In the genomic region with DNA sequence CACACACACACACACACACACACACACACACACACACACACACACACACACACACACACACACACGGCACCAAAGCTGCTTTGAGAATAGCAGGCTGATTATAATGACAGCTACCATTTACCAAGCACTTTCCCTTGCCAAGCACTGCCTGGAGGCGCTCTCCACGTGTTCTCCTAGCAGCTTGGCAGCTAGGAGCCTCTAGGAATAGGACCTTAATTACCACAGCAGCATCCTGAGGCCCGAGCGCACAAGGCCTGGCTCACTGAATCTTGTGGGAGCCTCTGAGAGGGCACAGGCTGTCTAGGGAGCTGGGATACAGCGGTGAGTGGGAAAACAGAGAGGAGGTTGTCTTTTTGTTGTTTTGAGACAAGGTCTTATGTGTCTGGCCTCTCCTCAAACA, we compare ENCODE assay signal across 11 mouse cellular contexts. TPM values are rescaled to one million over a fixed set of nuclear protein-coding genes. Genes with fewer than 3 reads are reported as not detected.
DNase-seq lines count a peak whose midpoint lies in the region; ATAC-seq and TF ChIP-seq lines count a peak whose summit lies in the region.
"Had no signal": no experiment of that assay in that cellular context is flagged by ENCODE, and none has a peak within 500 bp of the region (broad histone marks: within the 10 kb centered on the region; RNA-seq: fewer than 3 reads in every experiment).

No protein-coding gene starts in this region.

- TF ChIP-seq EP300 in ES-Bruce4 (IDR thresholded peaks at IDR 0.05; ENCODE audit: insufficient read depth, low read depth, low read length), result no peak

- H3K4me1 ChIP-seq in hindbrain, embryonic 12.5 days, result 0 out of 2 replicates have a peak, but pooled peaks cover 2% of the 10 kb centered on the region
- no peaks in the 10 kb centered on the region for H3K4me1 ChIP-seq in hindbrain, embryonic 11.5 days (replicated peaks; ENCODE audit: control insufficient read depth, insufficient read depth, low read length)
- H3K4me1 ChIP-seq in ES-Bruce4 (ENCODE audit: control insufficient read depth, insufficient read depth, low read length), result peaks cover 14% of the 10 kb centered on the region
- no peaks in the 10 kb centered on the region for H3K4me1 ChIP-seq in forebrain, embryonic 14.5 days (ENCODE audit: control insufficient read depth, insufficient read depth, low read length)
- H3K4me1 ChIP-seq in midbrain, embryonic 16.5 days (ENCODE audit: control insufficient read depth, insufficient read depth, low read length), result no peaks in the 10 kb centered on the region
- H3K4me1 ChIP-seq in intestine, embryonic 16.5 days (ENCODE audit: control insufficient read depth, insufficient read depth, low read length), result no peaks in the 10 kb centered on the region
- H3K4me1 ChIP-seq: heart, embryonic 15.5 days had no signal

- no peaks in the 10 kb centered on the region for H3K9me3 ChIP-seq in hindbrain, embryonic 12.5 days (replicated peaks)
- no peaks in the 10 kb centered on the region for H3K9me3 ChIP-seq in hindbrain, embryonic 11.5 days (ENCODE audit: control insufficient read depth, low read length)
- no peaks in the 10 kb centered on the region for H3K9me3 ChIP-seq in ES-Bruce4 (replicated peaks; ENCODE audit: control insufficient read depth, insufficient read depth, low read length, poor library complexity, severe bottlenecking)
- H3K9me3 ChIP-seq in forebrain, embryonic 14.5 days (replicated peaks; ENCODE audit: control insufficient read depth, low read length), result no peaks in the 10 kb centered on the region
- H3K9me3 ChIP-seq in midbrain, embryonic 16.5 days (replicated peaks; ENCODE audit: control insufficient read depth, low read length, poor library complexity, severe bottlenecking), result no peaks in the 10 kb centered on the region
- H3K9me3 ChIP-seq in intestine, embryonic 16.5 days (ENCODE audit: control insufficient read depth, low read length), result no peaks in the 10 kb centered on the region
- H3K9me3 ChIP-seq: heart, embryonic 15.5 days had no signal

- H3K27me3 ChIP-seq in hindbrain, embryonic 12.5 days, result no peaks in the 10 kb centered on the region
- no peaks in the 10 kb centered on the region for H3K27me3 ChIP-seq in hindbrain, embryonic 11.5 days (ENCODE audit: control insufficient read depth, insufficient read depth, low read length)
- no peaks in the 10 kb centered on the region for H3K27me3 ChIP-seq in ES-Bruce4 (ENCODE audit: control insufficient read depth, insufficient read depth, low read length, poor library complexity, severe bottlenecking)
- no peaks in the 10 kb centered on the region for H3K27me3 ChIP-seq in forebrain, embryonic 14.5 days (replicated peaks; ENCODE audit: control insufficient read depth, insufficient read depth, low read length)
- no peaks in the 10 kb centered on the region for H3K27me3 ChIP-seq in midbrain, embryonic 16.5 days (ENCODE audit: control insufficient read depth, insufficient read depth, low read depth, low read length)
- no peaks in the 10 kb centered on the region for H3K27me3 ChIP-seq in intestine, embryonic 16.5 days (replicated peaks; ENCODE audit: control insufficient read depth, insufficient read depth, low read length)
- H3K27me3 ChIP-seq: heart, embryonic 15.5 days had no signal

- 0 out of 2 replicates have a peak overlapping the region, but pooled peaks have one; percentile 57 for H3K27ac ChIP-seq in hindbrain, embryonic 12.5 days
- H3K27ac ChIP-seq in hindbrain, embryonic 11.5 days (ENCODE audit: low read depth, low read length), result no peak overlapping the region
- H3K27ac ChIP-seq in ES-Bruce4 (ENCODE audit: insufficient read depth, low read length), result peak overlapping the region; percentile 55
- peak overlapping the region; percentile 23; the same call in 1 of the 2 replicates for H3K27ac ChIP-seq in forebrain, embryonic 14.5 days (ENCODE audit: low read depth, low read length)
- H3K27ac ChIP-seq in midbrain, embryonic 16.5 days (ENCODE audit: low read length), result peak overlapping the region; percentile 37; the same call in 1 of the 2 replicates
- no peak overlapping the region for H3K27ac ChIP-seq in intestine, embryonic 16.5 days (ENCODE audit: low read length)
- H3K27ac ChIP-seq: heart, embryonic 15.5 days had no signal

- no peak overlapping the region for H3K4me3 ChIP-seq in hindbrain, embryonic 12.5 days
- H3K4me3 ChIP-seq in hindbrain, embryonic 11.5 days (ENCODE audit: low read depth, low read length), result no peak overlapping the region
- no peak overlapping the region for H3K4me3 ChIP-seq in ES-Bruce4 (ENCODE audit: low read depth, low read length)
- H3K4me3 ChIP-seq in forebrain, embryonic 14.5 days (ENCODE audit: low read depth, low read length), result no peak overlapping the region
- no peak overlapping the region for H3K4me3 ChIP-seq in midbrain, embryonic 16.5 days (ENCODE audit: low read depth, low read length)
- no peak overlapping the region for H3K4me3 ChIP-seq in intestine, embryonic 16.5 days (ENCODE audit: low read length)
- H3K4me3 ChIP-seq: heart, embryonic 15.5 days had no signal

- H3K9ac ChIP-seq in hindbrain, embryonic 12.5 days, result no peak overlapping the region
- H3K9ac ChIP-seq in hindbrain, embryonic 11.5 days (ENCODE audit: low read depth, low read length), result no peak overlapping the region
- no peak overlapping the region for H3K9ac ChIP-seq in ES-Bruce4 (ENCODE audit: low read depth, poor library complexity, severe bottlenecking)
- no peak overlapping the region; the same call in 1 of the 2 replicates for H3K9ac ChIP-seq in forebrain, embryonic 14.5 days (ENCODE audit: low read length)
- H3K9ac ChIP-seq in midbrain, embryonic 16.5 days (ENCODE audit: low read depth, low read length), result no peak overlapping the region
- H3K9ac ChIP-seq in intestine, embryonic 16.5 days (ENCODE audit: low read depth, low read length), result no peak overlapping the region
- H3K9ac ChIP-seq: heart, embryonic 15.5 days; liver, postnatal 0 days had no signal

- H3K4me2 ChIP-seq in hindbrain, embryonic 12.5 days (replicated peaks), result no peak overlapping the region
- no peak overlapping the region for H3K4me2 ChIP-seq in hindbrain, embryonic 11.5 days (replicated peaks; ENCODE audit: low read depth, low read length)
- H3K4me2 ChIP-seq in forebrain, embryonic 14.5 days (ENCODE audit: low read length), result no peak overlapping the region
- no peak overlapping the region for H3K4me2 ChIP-seq in midbrain, embryonic 16.5 days (ENCODE audit: low read length)
- no peak overlapping the region for H3K4me2 ChIP-seq in intestine, embryonic 16.5 days (ENCODE audit: low read depth, low read length)
- H3K4me2 ChIP-seq: heart, embryonic 15.5 days had no signal

- TF ChIP-seq POLR2A in ES-Bruce4 (IDR thresholded peaks at IDR 0.05; ENCODE audit: insufficient read depth, low read length), result no peak

- DNase-seq in hindbrain, embryonic 11.5 days (ENCODE audit: low spot score), result no peak
- peak; percentile 72 for DNase-seq in forebrain, embryonic 14.5 days (ENCODE audit: low spot score)
- no peak for DNase-seq in testis, postnatal 10 days (ENCODE audit: low spot score)
- DNase-seq in thymus, postnatal 25 days, result no peak
- DNase-seq: kidney, adult 2 months; liver, postnatal 0 days had no signal

- 62% methylated on average over 6 of the region's 6 CpGs for WGBS in hindbrain, embryonic 12.5 days
- 61% methylated on average over 6 of the region's 6 CpGs for WGBS in hindbrain, embryonic 11.5 days
- WGBS in forebrain, embryonic 14.5 days, result 38% methylated on average over 6 of the region's 6 CpGs
- 47% methylated on average over 6 of the region's 6 CpGs for WGBS in midbrain, embryonic 16.5 days
- 65% methylated on average over 6 of the region's 6 CpGs for WGBS in intestine, embryonic 16.5 days

- no peak for ATAC-seq in hindbrain, embryonic 12.5 days (ENCODE audit: low FRiP score)
- ATAC-seq in hindbrain, embryonic 11.5 days (ENCODE audit: low FRiP score), result no peak
- peak; percentile 68 for ATAC-seq in forebrain, embryonic 14.5 days
- ATAC-seq in midbrain, embryonic 16.5 days, result no peak
- ATAC-seq in intestine, embryonic 16.5 days, result no peak
- ATAC-seq: liver, postnatal 0 days had no signal

- peaks cover 44% of the 10 kb centered on the region for H3K36me3 ChIP-seq in hindbrain, embryonic 12.5 days
- no peaks in the 10 kb centered on the region for H3K36me3 ChIP-seq in hindbrain, embryonic 11.5 days (ENCODE audit: control insufficient read depth, insufficient read depth, low read length)
- no peaks in the 10 kb centered on the region for H3K36me3 ChIP-seq in ES-Bruce4 (ENCODE audit: control insufficient read depth, insufficient read depth, low read length, poor library complexity, severe bottlenecking)
- peaks cover 46% of the 10 kb centered on the region for H3K36me3 ChIP-seq in forebrain, embryonic 14.5 days (ENCODE audit: control insufficient read depth, insufficient read depth, low read length)
- peaks cover 10% of the 10 kb centered on the region for H3K36me3 ChIP-seq in midbrain, embryonic 16.5 days (ENCODE audit: control insufficient read depth, insufficient read depth, low read length)
- H3K36me3 ChIP-seq in intestine, embryonic 16.5 days (ENCODE audit: control insufficient read depth, insufficient read depth, low read length), result no peaks in the 10 kb centered on the region

- TF ChIP-seq CTCF in ES-Bruce4 (IDR thresholded peaks at IDR 0.05; ENCODE audit: low read depth, low read length), result no peak

RNA-seq across cellular contexts. Expression of gene AC161166.1, which starts 5.4 kb away (rescaled TPM):
- polyA plus RNA-seq in hindbrain, embryonic 12.5 days (2016; fragmentation: Nextera tagmentation; extraction: Ambion mirVana), result 1.9 TPM in 2 replicates
- polyA plus RNA-seq in hindbrain, embryonic 11.5 days (2014; fragmentation: Nextera tagmentation; extraction: Ambion mirVana), result 0.59 and 0.90 TPM in 2 replicates
- not detected in 2 replicates for polyA plus RNA-seq in ES-Bruce4 (2011; ENCODE audit: insufficient read depth, insufficient read length, low read depth, missing spikeins)
- 0.20 and 0.45 TPM in 2 replicates for polyA plus RNA-seq in forebrain, embryonic 14.5 days (2014; fragmentation: Nextera tagmentation; extraction: Ambion mirVana)
- 1.6 and 1.7 TPM in 2 replicates for polyA plus RNA-seq in midbrain, embryonic 16.5 days (2015; fragmentation: Nextera tagmentation; extraction: Ambion mirVana)
- 0.13 and 0.20 TPM in 2 replicates for polyA plus RNA-seq in intestine, embryonic 16.5 days (2015; fragmentation: Nextera tagmentation; extraction: Ambion mirVana)
- polyA plus RNA-seq: kidney, adult 2 months; liver, postnatal 0 days had no signal

RNA-seq across cellular contexts. Expression of gene Zfp428, which starts 10.8 kb away (rescaled TPM):
- polyA plus RNA-seq in hindbrain, embryonic 12.5 days (2016; fragmentation: Nextera tagmentation; extraction: Ambion mirVana), result 155 and 160 TPM in 2 replicates
- 82.4 and 87.7 TPM in 2 replicates for polyA plus RNA-seq in hindbrain, embryonic 11.5 days (2014; fragmentation: Nextera tagmentation; extraction: Ambion mirVana)
- 12.3 and 13.1 TPM in 2 replicates for polyA plus RNA-seq in ES-Bruce4 (2011; ENCODE audit: insufficient read depth, insufficient read length, low read depth, missing spikeins)
- polyA plus RNA-seq in forebrain, embryonic 14.5 days (2014; fragmentation: Nextera tagmentation; extraction: Ambion mirVana), result 178 and 205 TPM in 2 replicates
- polyA plus RNA-seq in midbrain, embryonic 16.5 days (2015; fragmentation: Nextera tagmentation; extraction: Ambion mirVana), result 298 and 327 TPM in 2 replicates
- polyA plus RNA-seq in intestine, embryonic 16.5 days (2015; fragmentation: Nextera tagmentation; extraction: Ambion mirVana), result 26.3 and 26.6 TPM in 2 replicates

RNA-seq across cellular contexts. Expression of gene Irgq, which starts 12.8 kb away (rescaled TPM):
- 29.0 and 34.1 TPM in 2 replicates for polyA plus RNA-seq in hindbrain, embryonic 12.5 days (2016; fragmentation: Nextera tagmentation; extraction: Ambion mirVana)
- 12.8 and 14.2 TPM in 2 replicates for polyA plus RNA-seq in hindbrain, embryonic 11.5 days (2014; fragmentation: Nextera tagmentation; extraction: Ambion mirVana)
- 7.2 and 8.2 TPM in 2 replicates for polyA plus RNA-seq in ES-Bruce4 (2011; ENCODE audit: insufficient read depth, insufficient read length, low read depth, missing spikeins)
- 19.5 and 25.1 TPM in 2 replicates for polyA plus RNA-seq in forebrain, embryonic 14.5 days (2014; fragmentation: Nextera tagmentation; extraction: Ambion mirVana)
- polyA plus RNA-seq in midbrain, embryonic 16.5 days (2015; fragmentation: Nextera tagmentation; extraction: Ambion mirVana), result 26.3 and 26.9 TPM in 2 replicates
- 3.3 and 4.1 TPM in 2 replicates for polyA plus RNA-seq in intestine, embryonic 16.5 days (2015; fragmentation: Nextera tagmentation; extraction: Ambion mirVana)

RNA-seq across cellular contexts. Expression of gene Pinlyp, which starts 28.3 kb away (rescaled TPM):
- polyA plus RNA-seq in hindbrain, embryonic 12.5 days (2016; fragmentation: Nextera tagmentation; extraction: Ambion mirVana), result not detected in 2 replicates
- polyA plus RNA-seq in hindbrain, embryonic 11.5 days (2014; fragmentation: Nextera tagmentation; extraction: Ambion mirVana), result 0.28 TPM in 1 of 2 replicates, not detected in the other
- 1.1 TPM in 1 of 2 replicates, not detected in the other for polyA plus RNA-seq in ES-Bruce4 (2011; ENCODE audit: insufficient read depth, insufficient read length, low read depth, missing spikeins)
- polyA plus RNA-seq in forebrain, embryonic 14.5 days (2014; fragmentation: Nextera tagmentation; extraction: Ambion mirVana), result 0.28 TPM in 1 of 2 replicates, not detected in the other
- polyA plus RNA-seq in midbrain, embryonic 16.5 days (2015; fragmentation: Nextera tagmentation; extraction: Ambion mirVana), result not detected in 2 replicates
- 0.16 TPM in 1 of 2 replicates, not detected in the other for polyA plus RNA-seq in intestine, embryonic 16.5 days (2015; fragmentation: Nextera tagmentation; extraction: Ambion mirVana)
- polyA plus RNA-seq: heart, embryonic 15.5 days; kidney, adult 2 months; liver, postnatal 0 days had no signal

RNA-seq across cellular contexts. Expression of gene Xrcc1, which starts 28.4 kb away (rescaled TPM):
- polyA plus RNA-seq in hindbrain, embryonic 12.5 days (2016; fragmentation: Nextera tagmentation; extraction: Ambion mirVana), result 75.9 and 87.9 TPM in 2 replicates
- polyA plus RNA-seq in hindbrain, embryonic 11.5 days (2014; fragmentation: Nextera tagmentation; extraction: Ambion mirVana), result 78.0 and 94.5 TPM in 2 replicates
- 84.8 and 85.8 TPM in 2 replicates for polyA plus RNA-seq in ES-Bruce4 (2011; ENCODE audit: insufficient read depth, insufficient read length, low read depth, missing spikeins)
- polyA plus RNA-seq in forebrain, embryonic 14.5 days (2014; fragmentation: Nextera tagmentation; extraction: Ambion mirVana), result 65.1 and 66.6 TPM in 2 replicates
- polyA plus RNA-seq in midbrain, embryonic 16.5 days (2015; fragmentation: Nextera tagmentation; extraction: Ambion mirVana), result 66.1 and 66.9 TPM in 2 replicates
- 79.8 and 88.1 TPM in 2 replicates for polyA plus RNA-seq in intestine, embryonic 16.5 days (2015; fragmentation: Nextera tagmentation; extraction: Ambion mirVana)

Comparison
In these comparisons a context has a peak if more than half of its experiments do, and no peak if none do; other contexts are left out.
1. H3K27ac ChIP-seq: peak in hindbrain, embryonic 12.5 days (single experiment), ES-Bruce4 (single experiment), forebrain, embryonic 14.5 days (single experiment) and midbrain, embryonic 16.5 days (single experiment); none in hindbrain, embryonic 11.5 days (single experiment) and intestine, embryonic 16.5 days (single experiment).